Mouse (Mus musculus) layer of hippocampus, adult 6 months (tissue): Measurements from ENCODE around the gene Vmn1r114. TPM values are rescaled to one million over a fixed set of nuclear protein-coding genes. Genes with fewer than 3 reads are reported as not detected.

Experiments used
- long read RNA-seq, 2 experiments: library from polyadenylated mRNA; unstranded; transcript quantifications; one replicate each; pipeline ENCODE4 v2.0.0; 2019 to 2020
- polyA plus RNA-seq: library from polyadenylated mRNA; unstranded; fragments of <200 nt; fragmentation: Nextera tagmentation; gene quantifications from 2 replicates; pipeline ENCODE4 v1.2.3, GENCODE M21; 2021

Vmn1r114 gene
- not detected in 2 replicates for polyA plus RNA-seq
- long read RNA-seq, experiment 1, result 0 reads
- long read RNA-seq, experiment 2, result 0 reads

GRCm38 (mm10) chr7:20812086-20812485 lies at the start of gene Vmn1r114:
TSS of gene Vmn1r114 (minus strand) at chr7:20812186.

GRCm38 (mm10) chr7:20844885-20845284 lies 32.9 kb upstream of the Vmn1r114 start, which contains the start of gene Vmn1r115:
TSS of gene Vmn1r115 (minus strand) at chr7:20844985.

GRCm38 (mm10) chr7:20786985-20787384 lies 25.0 kb downstream of the Vmn1r114 start, which contains the start of gene Vmn1r113:
TSS of gene Vmn1r113 (plus strand) at chr7:20787285.

GRCm38 (mm10) chr7:20770885-20771284 lies 41.1 kb downstream of the Vmn1r114 start, which contains the start of gene Vmn1r112:
TSS of gene Vmn1r112 (plus strand) at chr7:20771185.

Other genes with a start within 250 kb of the Vmn1r114 start
- not detected in 2 replicates for gene Gm4141, start 235.9 kb downstream of the Vmn1r114 start, polyA plus RNA-seq
- gene Gm4513, start 213.2 kb downstream of the Vmn1r114 start, polyA plus RNA-seq, result not detected in 2 replicates
- gene Vmn1r107, start 143.3 kb downstream of the Vmn1r114 start, polyA plus RNA-seq, result not detected in 2 replicates
- not detected in 2 replicates for gene Vmn1r111, start 109.0 kb downstream of the Vmn1r114 start, polyA plus RNA-seq
- gene Gm10668, start 81.6 kb downstream of the Vmn1r114 start, polyA plus RNA-seq, result not detected in 2 replicates
- gene Vmn1r112, start 41.0 kb downstream of the Vmn1r114 start, polyA plus RNA-seq, result not detected in 2 replicates
- gene Vmn1r113, start 24.9 kb downstream of the Vmn1r114 start, polyA plus RNA-seq, result not detected in 2 replicates
- gene Vmn1r115, start 32.8 kb upstream of the Vmn1r114 start, polyA plus RNA-seq, result not detected in 2 replicates
- gene Vmn1r116, start 60.1 kb upstream of the Vmn1r114 start, polyA plus RNA-seq, result not detected in 2 replicates
- not detected in 2 replicates for gene Vmn1r117, start 71.9 kb upstream of the Vmn1r114 start, polyA plus RNA-seq
- gene Vmn1r118, start 100.2 kb upstream of the Vmn1r114 start, polyA plus RNA-seq, result not detected in 2 replicates
- not detected in 2 replicates for gene Vmn1r119, start 200.3 kb upstream of the Vmn1r114 start, polyA plus RNA-seq
- gene Vmn1r120, start 241.6 kb upstream of the Vmn1r114 start, polyA plus RNA-seq, result not detected in 2 replicates